Mouse (Mus musculus): ENCODE results near the gene Zfp870.
A peak's percentile ranks its signal among the peaks of the same experiment; 100 is the strongest.
"Not testable (repeated sequence)": the region's sequence is repeated elsewhere in the genome, so short reads cannot be mapped to it uniquely, and the experiment has no call there.

Zfp870 gene

DNA sequence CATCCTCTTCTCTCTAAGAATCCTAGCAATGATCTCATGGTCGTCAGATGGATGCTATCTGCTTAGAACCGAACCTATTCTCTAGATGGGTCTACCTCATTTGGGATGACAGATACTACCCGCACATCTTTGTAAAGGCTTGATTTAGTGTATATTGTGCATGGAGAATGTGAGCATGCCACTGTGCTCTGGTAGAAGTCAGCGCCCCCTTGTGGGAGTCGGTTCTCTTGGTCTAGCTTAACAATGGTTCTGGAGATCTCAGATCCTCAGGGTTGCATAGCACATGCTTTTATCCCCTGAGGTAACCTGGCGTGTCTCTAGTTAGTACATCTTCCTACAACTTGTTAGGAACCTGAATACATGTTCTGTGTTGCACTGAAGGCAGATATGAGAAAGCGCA is 24.2 kb downstream of the Zfp870 start:
- not testable (repeated sequence) for DNase-seq

DNA sequence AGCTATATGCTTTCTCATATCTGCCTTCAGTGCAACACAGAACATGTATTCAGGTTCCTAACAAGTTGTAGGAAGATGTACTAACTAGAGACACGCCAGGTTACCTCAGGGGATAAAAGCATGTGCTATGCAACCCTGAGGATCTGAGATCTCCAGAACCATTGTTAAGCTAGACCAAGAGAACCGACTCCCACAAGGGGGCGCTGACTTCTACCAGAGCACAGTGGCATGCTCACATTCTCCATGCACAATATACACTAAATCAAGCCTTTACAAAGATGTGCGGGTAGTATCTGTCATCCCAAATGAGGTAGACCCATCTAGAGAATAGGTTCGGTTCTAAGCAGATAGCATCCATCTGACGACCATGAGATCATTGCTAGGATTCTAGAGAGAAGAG is 34.7 kb downstream of the Zfp870 start:
- not testable (repeated sequence) for DNase-seq

DNA sequence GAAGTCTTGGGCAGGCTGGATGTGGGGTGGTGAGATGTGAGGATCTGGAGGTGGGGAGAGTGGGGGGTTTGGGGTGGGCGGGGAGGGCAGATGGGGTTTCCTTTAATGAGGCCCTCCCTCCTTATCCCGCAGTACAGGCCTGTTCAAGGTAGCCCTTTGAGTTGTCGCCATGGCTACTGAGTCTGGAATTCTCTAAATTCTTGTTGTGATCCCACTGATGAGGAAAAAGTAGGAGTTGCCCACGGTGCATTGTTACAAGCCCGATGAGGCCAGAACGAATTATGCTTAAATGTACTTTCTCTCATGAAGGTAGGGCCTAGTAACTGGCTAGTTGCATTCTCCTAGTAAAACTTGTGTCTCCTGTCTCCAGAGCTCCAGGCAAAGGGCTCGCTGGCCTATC is 39.9 kb downstream of the Zfp870 start:
- DNase-seq, result no peak

DNA sequence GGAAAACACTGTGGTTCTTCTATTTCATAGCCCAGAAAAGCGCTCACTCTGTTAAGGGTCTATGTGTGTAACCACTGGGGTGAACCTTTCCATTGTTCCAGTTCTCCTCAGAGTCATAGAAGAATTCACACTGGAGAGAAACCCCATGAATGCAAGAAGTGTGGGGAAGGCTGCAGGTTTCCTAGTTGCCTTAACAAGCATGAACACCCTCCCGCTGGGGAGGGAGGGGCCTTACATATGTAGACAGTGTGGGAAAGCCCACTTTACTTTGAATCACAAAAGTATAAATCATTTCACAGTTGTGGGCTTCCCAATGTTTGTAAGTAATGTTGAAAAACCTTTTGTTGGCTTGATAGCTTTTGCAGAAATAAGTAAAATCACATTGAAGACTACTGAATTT is 50.1 kb downstream of the Zfp870 start:
- no peak for DNase-seq

DNA sequence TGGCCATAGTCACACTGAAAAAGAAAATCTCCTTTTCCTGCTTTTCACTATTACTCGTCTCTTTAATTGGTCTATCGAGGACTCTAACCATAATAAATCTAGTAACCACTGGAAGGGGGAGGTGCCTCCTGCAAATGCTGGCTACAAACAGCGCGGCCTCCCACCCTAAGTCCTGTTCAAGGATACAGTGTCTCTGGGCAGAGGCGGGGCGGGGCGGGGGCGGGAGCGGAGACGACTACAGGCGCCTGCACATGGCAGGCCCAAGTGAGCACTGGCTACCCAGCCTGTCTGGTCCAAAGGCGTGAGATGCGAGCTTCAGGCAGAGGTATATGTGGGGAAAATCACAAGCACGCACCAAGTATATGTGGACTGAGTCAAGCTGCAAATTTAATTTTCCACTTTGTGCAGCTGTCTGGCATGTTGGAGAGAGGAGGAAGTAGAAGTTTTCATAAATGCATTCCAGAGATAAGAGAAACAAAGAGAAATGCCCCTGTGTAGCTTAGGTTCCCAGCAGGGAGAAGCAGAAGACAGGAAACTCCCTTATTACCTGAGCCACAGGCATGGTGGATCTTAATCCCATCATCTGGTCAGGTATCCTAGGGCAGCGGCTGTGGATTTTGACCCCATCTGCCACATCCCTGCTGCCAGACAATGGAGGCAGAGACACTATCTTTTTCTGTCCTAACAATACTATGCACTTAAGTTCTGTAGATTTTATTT is 52.2 kb downstream of the Zfp870 start:
- peak; percentile 13 for DNase-seq

DNA sequence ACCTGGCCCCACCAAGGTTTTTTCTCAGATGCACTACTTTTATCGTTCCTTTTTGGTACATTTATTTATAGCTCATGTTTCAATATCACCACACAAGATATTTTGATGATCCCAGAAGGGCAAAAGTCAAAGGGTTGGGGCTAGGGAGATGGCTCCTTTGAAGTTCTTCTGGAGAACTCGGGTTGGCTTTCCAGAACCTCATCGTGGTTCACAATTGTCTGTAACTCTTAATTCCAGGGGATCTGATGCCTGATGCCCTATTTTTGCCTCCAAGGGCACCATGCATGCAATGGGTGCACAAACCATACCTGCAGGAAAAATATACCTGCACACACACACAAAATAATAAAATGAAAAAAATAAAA is 61.0 kb downstream of the Zfp870 start:
- DNase-seq, result no peak

DNA sequence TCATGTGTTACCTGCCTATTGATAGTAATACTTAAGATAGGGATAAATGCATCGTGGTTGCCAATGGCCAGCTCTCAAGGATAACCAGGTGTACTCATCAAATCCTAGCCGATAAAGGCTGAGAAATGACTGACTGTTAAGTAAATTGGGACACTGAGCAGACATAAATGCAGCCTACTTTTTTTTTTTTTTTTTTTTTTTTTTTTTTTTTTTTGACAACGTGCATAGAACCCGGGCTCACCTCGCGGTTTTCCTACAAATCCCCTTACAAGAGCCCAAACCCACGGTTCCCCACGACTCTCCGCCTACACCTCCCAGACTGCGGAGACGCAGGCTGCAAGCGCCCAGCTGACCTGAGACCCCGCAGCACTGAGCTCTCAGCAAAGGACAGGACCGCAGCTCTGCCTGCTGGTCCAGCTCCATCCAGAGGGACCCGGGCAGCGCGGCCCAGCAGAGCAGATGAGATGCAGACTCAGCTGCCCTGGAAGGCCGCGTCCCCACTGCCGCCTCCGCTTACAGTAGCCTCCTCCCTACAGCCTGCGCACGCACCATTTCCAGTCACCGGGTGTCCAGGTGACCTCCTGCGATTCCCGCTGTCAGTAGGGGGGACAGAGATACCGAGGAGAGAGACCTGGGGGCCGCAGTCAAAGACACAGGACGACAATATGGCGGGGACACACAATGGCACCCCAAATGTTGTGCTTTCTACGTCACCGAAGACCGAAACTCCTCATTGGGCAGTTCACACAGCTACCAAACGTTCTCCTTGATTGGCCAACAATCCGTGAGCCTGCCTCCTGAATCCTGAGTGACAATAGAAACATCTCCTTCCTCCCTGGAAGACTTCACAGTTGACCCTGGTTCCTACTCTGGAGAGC is 61.7 kb downstream of the Zfp870 start, which contains the start of gene Zfp799:
Gene Zfp799 (minus strand): TSS at position 722 of the 878 bp plus-strand sequence.
- DNase-seq, result peak; percentile 64

Measured in liver (tissue).